Mouse (Mus musculus) myocyte (in vitro differentiated cells): ENCODE results near the gene Rfx3.

Experiments used
- MAX ChIP-seq: IDR thresholded peaks from one replicate; pipeline ENCODE4 v1.6.1; 2011; ENCODE audit warnings: low read depth, mild to moderate bottlenecking, control low read depth
- MYOD1 ChIP-seq, 3 experiments: IDR thresholded peaks; one replicate each; pipeline ENCODE4 v1.6.1; 2011; ENCODE audit warnings: control low read depth in 2 of 3, low read depth in 2 of 3, mild to moderate bottlenecking in 2 of 3, moderate library complexity in 1 of 3; ENCODE audit not compliant: insufficient read length in 2 of 3, control insufficient read depth in 1 of 3
- MYOG ChIP-seq, 3 experiments: IDR thresholded peaks; one replicate each; pipeline ENCODE4 v1.6.1; 2011; ENCODE audit warnings: control low read depth in 2 of 3, low read depth in 2 of 3, mild to moderate bottlenecking in 2 of 3; ENCODE audit not compliant: insufficient read length in 2 of 3, control insufficient read depth in 1 of 3, insufficient read depth in 1 of 3
- POLR2A ChIP-seq: IDR thresholded peaks from one replicate; pipeline ENCODE4 v1.6.1; 2011; ENCODE audit warnings: low read depth, mild to moderate bottlenecking, control low read depth, moderate library complexity; ENCODE audit not compliant: insufficient read length
- POLR2AphosphoS2 ChIP-seq: IDR thresholded peaks from one replicate; pipeline ENCODE4 v1.6.1; 2011; ENCODE audit warnings: low read depth, control low read depth; ENCODE audit not compliant: insufficient read length
- REST ChIP-seq: IDR thresholded peaks from one replicate; pipeline ENCODE4 v1.6.1; 2011; ENCODE audit warnings: mild to moderate bottlenecking, control low read depth, moderate library complexity; ENCODE audit not compliant: insufficient read depth, insufficient read length
- TCF3 ChIP-seq: IDR thresholded peaks from one replicate; pipeline ENCODE4 v1.6.1; 2011; ENCODE audit warnings: low read depth, control low read depth; ENCODE audit not compliant: insufficient read length
- USF1 ChIP-seq: IDR thresholded peaks from one replicate; pipeline ENCODE4 v1.6.1; 2011; ENCODE audit warnings: low read depth, mild to moderate bottlenecking, control low read depth, moderate library complexity

DNA sequence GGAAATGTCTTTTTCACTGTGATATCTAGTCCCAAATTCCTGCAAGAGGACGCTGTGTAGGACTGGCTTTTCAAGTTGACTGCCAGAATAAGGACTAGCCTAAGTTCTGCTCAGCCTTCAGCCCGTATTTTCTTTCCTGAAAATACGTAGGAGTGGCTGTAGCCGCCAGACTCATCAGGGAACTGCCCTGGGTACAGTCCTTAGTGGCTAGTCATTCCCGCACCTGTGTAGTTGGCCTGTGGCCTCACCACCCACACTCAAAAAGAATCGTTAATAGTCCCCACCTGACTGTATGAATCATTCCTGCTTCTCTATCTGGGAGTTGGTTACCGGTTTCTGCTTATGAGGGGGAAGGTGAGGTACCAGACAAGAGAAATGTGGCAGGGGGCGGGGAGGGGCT lies 272.1 kb downstream of the Rfx3 start:
- TF ChIP-seq POLR2A (no peak), USF1 (no peak), POLR2AphosphoS2 (no peak), MAX (no peak), REST (no peak), MYOD1 (IDR thresholded peaks at IDR 0.05; ENCODE audit: control insufficient read depth in 1 of 3, insufficient read length in 2 of 3, low read depth in 2 of 3) (peak in 2 of 3 experiments; percentile 55 to 89), MYOG (IDR thresholded peaks at IDR 0.05; ENCODE audit: control insufficient read depth in 1 of 3, insufficient read depth in 1 of 3, insufficient read length in 2 of 3, low read depth in 2 of 3) (peak in 1 of 3 experiments; percentile 70), TCF3 (no peak)
